Mouse (Mus musculus) CH12.LX (cell line): ENCODE measurements around the gene Lrch4.
A peak's percentile ranks its signal among the peaks of the same experiment; 100 is the strongest.

ENCODE experiments used
- BHLHE40 ChIP-seq: IDR thresholded peaks from 2 replicates; pipeline ENCODE4 v1.6.1; 2011; ENCODE audit warnings: mild to moderate bottlenecking, low read depth, low read length, improper control_type of control experiment
- CTCF ChIP-seq, 2 experiments: IDR thresholded peaks in 1 of 2; conservative IDR thresholded peaks in 1 of 2; 2 replicates each; pipeline ENCODE4 v1.5.1; 2011 to 2012; ENCODE audit warnings: low read depth in 2 of 2, low read length in 2 of 2, improper control_type of control experiment in 1 of 2, inconsistent platforms in 1 of 2, mild to moderate bottlenecking in 1 of 2, moderate library complexity in 1 of 2
- EP300 ChIP-seq: IDR thresholded peaks from 2 replicates; pipeline ENCODE4 v1.6.1; 2011; ENCODE audit warnings: low read length, improper control_type of control experiment
- POLR2AphosphoS2 ChIP-seq: IDR thresholded peaks from 2 replicates; pipeline ENCODE4 v1.6.1; 2011; ENCODE audit warnings: low read depth, low read length, improper control_type of control experiment

DNA sequence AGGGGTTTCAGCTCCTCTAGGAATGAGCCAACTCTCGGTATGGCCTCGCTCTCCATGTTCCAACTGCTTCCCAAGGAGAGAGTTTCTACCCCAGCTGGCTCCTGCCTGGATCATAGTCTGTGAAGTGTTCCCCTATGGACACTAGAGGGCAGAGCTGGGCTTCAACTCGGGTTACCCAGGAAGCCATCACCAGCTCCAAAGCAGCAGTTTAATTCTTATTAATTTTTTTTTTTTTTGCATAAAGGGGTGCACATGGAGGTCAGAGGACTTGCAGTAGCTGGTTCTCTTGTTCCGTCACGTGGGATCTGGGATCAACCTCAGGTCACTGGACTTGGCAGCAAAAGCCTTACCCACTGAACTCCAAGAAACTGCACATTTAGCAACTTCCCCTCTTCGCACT lies 28.1 kb downstream of the Lrch4 start:
- TF ChIP-seq POLR2AphosphoS2 = no peak
- peak; percentile 31 to 89 for TF ChIP-seq CTCF (conservative IDR thresholded peaks at IDR 0.05 in 1 of 2, IDR thresholded peaks at IDR 0.05 in 1 of 2; ENCODE audit: low read depth in 2 of 2, low read length in 2 of 2)
- TF ChIP-seq BHLHE40 = no peak
- TF ChIP-seq EP300 = no peak
